Mouse (Mus musculus) MEL-GATA-1-ER (cell line): ENCODE measurements around the gene S100a14.
A peak's percentile ranks its signal among the peaks of the same experiment; 100 is the strongest.

Experiments
- DNase-seq: peaks from one replicate; pipeline ENCODE4 v3.0.0-alpha.2; 2012; ENCODE audit warnings: low read depth; ENCODE audit errors: extremely low read depth

The S100a14 gene

DNA sequence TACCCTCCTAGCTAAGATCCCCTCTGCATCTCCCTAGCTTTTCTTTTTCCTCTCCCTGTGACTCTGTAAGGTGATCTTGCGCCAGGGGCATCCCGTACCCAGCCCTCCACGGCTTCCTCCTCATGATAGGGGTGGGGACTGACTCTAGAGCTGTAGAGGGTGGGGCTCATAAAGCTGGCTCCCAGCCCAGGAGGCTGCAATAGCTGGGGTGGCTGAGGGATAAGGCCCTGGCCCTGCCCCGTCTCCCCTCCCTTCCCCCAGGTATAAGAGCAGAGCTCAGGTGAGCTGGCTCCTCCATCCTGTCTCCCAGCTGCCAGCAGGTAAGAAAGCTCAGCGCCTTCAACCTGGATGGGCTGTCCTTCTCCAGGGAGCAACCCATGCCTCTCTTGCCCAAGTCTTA is at the start of gene S100a14:
S100a14 (plus strand) TSS at position 277 of the 400 bp plus-strand sequence.
- peak; percentile 51 for DNase-seq

DNA sequence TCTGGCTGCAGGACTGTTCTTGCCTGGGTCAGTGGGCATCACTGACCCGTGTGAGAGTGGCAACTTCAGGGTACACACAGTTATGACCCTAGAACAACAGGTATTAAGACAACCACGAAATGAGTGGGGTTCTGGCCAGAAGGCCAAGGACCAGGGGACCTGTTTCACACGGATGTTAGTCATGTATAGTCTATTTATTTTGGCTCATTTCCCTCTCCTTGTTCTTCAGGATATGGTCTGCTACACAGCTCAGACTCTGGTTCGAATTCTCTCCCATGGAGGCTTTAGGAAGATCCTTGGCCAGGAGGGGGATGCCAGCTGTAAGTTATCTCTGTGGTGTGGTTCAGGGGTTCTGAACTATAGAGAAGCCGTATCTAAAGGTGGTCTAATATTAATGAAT is 39.7 kb upstream of the S100a14 start:
- no peak for DNase-seq

DNA sequence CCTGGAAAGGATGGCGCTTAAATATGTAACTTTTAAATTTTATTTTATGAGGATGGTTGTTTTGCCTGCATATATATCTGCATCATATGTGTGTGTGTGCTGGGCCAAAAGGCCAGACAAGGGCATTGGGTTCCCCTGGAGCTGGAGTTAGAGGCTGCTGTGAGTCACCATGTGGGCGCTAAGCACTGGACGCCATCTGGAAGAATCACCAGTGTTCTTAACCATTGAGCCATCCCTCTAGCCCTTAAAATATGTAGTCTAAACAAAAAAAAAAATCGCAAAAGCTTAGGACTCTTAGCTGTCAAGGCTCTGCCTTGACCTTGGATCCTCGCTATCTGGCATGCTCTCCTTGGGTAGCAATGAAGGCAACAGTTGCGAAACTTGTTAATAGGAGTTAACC is 38.1 kb upstream of the S100a14 start:
- DNase-seq = no peak

DNA sequence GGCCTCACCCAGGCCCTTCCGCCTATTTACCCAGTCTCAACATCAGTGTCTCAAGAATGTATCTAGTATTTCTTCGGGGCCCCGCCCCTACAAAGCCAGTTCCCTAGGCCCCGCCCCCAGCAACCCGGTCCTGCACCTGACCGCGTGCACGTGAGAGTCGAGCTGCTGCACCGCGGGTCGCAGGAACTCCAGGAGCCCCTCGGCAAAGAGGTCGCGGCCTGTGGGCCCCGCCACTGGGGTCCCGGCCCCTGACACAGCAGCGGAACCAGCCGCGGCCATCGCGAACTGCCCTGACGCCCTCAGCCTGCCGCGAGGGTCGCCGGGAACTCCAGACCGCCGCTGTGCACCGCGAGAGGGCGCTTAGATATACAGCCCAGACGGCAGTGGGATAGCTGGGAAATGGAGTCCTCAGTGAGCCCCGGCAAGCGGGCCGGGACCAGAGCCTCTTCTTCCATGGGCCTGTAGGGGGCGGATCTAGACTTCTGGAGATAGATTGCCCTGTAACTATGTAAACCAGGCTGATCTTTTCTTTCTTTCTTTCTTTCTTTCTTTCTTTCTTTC is 35.9 kb upstream of the S100a14 start, which contains the start of gene Snapin:
Snapin (minus strand) TSS at position 338 of the 561 bp plus-strand sequence.
- DNase-seq = peak; percentile 95

DNA sequence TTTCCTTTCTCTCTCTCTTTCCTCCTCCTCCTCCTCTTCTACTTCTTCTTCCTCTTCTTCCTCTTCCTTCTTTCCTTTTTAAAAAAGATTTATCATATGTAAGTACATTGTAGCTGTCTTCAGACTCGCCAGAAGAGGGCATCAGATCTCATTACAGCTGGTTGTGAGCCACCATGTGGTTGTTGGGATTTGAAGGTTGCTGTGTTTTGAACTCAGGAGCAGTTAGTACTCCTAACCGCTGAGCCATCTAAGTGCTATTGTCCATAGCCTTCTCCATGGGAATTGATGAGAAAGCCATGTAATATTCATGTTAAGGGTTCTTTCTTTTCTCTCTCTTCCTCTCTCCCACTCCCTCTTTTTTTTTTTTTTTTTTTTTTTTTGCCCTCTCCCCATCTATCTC is 35.3 kb upstream of the S100a14 start:
- DNase-seq = peak; percentile 81

DNA sequence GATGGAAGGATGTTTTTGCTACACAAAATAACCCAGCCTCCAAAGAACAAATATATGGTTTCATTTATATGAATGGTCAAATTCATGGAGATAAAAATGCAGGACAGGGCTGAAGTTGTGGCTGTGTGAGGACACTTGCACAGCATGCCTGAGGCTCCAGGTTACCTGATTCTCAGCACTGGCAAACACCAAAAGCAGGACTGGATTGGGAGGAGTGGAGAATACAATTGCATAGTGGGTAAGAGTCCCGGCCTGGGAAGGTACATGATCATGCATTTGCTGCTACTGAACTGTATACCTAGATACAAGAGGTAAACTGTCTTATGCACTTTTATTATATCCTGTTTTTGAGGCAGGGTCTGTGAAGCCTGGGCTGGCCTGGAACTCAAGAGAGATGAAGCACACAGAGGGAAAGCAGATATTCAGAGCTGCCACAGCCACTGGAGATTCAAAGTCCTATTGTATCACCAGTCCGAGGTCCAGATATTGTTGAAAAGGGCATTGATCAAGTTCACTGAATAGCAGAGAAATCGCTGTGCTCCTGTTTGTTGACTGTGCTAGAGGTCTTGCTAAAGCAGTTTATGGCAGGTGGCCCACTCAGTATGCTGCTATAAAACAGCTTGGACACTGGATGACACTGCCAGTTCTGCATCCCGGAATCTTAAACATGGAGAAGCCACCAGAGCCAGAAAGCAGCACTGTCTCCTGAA is 32.7 kb upstream of the S100a14 start:
- DNase-seq = no peak

DNA sequence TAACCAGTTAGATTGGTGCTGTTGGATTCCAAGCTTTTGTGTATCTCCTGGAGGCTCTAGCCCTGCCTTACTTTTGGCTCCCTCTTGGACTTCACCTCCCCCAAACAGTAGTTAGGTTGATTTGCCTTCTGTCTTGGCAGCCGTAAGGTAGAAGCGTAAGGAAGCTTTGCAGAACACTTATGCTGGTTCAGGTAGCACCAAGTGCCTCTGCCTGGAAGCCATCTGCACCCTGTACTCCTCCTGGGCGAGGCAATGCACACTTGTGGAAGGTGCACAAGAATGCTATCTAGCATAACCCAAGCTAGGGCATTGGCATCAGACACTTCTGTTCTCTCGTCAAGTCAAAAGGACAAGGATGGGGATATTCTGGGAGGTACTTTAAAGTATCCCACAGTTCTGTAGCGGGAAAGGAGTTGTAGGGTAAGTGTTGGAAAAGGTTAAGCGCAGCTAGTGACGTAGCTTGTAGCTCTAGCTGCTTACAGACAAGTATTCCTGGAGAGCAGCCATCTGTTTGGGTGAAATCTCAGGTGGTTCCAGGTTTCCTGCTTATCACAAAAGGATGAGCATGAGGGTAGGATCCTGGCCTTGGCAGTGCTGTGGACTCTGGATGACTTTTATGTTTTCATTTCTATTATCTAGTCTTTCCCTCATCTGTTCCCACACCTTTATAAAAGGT is 30.7 kb upstream of the S100a14 start:
- no peak for DNase-seq

DNA sequence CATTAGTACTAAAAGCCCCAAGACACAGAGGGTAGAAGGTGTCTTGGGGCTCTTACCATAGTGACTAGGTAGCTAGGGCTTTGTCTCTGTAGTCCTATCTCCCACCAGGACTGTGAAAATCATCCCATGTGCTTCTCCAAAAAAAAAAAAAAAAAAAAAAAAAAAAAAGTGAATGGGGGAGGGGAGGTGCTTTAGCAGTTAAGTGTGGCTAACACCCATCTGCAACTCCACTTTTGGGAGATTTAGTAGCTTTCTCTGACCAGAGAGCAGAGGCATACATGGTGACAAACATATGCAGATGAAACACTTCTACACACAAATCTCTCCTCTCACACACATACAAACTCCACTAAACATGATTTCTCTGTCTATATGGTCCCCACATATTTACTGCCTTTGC is 29.1 kb upstream of the S100a14 start:
- no peak for DNase-seq

DNA sequence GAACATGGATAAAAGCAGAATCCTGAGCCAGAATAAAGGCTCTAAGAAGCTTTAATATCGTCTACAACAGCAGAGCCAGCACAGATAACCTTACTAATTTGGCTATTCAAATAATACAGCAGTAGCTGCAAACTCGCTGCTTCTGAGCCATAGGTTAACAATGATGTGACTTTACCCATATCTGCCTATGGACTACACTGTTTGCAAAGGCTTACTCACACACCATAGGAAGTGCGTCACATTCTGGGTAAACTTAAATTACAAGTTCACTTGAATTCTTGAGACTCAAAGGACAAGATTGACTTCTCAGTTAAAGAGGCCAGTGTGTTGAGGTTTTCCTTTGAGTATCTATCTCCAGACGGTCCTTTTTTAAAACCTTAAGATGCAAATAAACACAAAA is 23.2 kb upstream of the S100a14 start:
- no peak for DNase-seq

DNA sequence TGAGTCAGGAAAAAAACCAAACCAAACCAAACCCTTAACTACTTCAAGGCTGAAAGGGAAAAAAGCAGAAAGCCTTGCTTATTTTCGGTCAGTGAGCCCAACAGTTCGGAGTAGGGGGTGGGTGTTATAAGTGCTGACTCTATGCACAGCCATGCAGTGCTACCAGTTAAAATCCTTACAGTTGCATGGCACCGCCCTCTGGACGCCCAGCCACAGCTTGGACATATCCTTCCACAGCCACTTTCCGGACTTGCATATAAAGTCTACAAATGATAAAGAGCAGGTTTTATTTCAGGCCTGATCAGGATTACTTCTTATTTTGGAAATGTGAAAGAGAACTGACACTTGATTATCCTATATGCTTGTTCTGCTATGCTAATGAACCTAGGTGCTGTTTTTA is 21.4 kb upstream of the S100a14 start:
- DNase-seq = no peak

DNA sequence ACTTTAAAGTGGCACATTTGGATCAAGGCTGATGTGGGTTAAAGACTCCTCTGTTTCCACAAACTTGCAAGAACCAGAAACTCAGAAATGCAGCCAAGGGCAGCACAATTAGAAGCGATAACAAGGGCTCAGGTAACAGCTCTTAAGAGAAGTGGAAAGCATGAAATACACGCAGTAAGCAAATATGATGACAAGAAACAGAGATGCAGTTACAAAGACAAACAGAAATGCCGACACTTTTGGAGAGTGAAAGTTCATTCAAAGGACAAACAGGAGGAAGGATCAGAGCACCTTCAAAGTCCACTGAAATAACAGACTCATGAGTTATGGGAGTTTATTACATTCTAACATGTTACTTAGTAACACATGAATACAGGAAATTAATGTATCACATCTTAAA is 20.3 kb upstream of the S100a14 start:
- DNase-seq = no peak

DNA sequence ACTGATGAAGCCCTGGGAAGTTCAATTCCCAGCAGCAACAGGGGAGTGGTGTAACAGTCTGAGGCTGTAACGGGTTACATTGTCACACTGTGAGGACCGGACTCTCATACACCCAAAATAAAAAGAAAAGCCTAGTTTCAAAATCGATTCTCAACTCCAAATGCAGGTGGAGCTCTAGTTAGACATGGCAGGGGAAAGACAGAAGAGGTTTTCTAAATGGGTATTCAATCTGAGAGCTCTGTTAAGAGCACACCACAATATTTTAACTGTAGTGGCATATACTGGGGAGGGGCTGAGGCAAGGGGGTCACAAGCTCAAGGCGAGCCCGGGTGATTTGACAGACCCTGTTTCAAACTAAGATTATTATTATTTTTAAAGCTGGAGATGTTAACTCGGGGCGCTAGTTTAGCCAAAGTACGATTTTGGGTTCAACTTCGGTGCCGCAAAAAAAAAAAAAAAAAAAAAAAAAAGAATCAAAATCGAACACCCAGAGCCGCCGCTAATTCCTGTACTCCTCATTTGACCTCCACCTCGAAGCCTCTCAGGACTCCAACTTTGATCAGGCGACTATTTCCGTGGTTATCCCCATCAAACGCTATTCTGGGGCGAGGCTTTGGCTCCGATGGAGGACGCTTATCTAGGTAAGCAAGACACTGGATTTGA is 18.2 kb upstream of the S100a14 start:
- DNase-seq = peak; percentile 36

DNA sequence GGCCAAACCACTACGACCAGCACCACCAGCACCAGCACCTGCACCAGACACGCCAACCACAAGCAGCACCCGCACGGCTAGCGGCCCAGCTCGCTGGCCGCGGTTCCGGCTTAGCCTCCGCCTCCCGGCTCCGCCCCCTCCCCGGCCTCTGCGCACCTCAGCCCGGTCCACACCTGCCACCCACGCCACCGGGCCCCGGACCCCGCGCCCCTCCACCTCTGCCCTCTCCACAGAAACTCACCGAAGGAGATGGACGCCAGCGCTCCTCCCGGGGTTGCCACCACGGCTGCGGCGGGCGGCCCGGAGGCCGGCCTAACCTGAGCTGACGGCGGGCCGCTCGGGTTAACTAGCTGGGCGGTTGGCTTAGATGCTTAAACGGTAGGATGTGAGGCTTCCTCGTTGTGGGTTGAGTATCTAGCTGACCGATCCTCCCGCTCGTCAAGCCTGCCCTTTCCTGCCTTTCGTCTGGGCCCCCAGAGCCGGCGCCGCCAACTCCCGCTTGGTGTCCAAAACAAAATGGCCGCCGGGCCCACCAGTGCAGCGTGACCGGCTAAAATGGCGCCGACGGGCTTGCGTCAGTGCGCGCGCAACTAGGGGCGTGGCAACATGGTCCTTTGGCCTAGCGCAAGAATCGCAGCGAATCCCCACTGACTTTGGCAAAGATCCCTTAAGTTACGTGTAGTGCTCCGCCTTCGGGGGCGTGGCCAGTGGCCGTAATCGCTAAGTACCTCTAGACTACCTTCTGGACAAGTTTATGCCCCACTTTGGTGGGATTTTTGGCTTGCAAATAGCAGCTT is 17.5 kb upstream of the S100a14 start, which contains the start of gene Chtop:
Chtop (minus strand) TSS at position 549 of the 797 bp plus-strand sequence.
- peak; percentile 97 for DNase-seq

DNA sequence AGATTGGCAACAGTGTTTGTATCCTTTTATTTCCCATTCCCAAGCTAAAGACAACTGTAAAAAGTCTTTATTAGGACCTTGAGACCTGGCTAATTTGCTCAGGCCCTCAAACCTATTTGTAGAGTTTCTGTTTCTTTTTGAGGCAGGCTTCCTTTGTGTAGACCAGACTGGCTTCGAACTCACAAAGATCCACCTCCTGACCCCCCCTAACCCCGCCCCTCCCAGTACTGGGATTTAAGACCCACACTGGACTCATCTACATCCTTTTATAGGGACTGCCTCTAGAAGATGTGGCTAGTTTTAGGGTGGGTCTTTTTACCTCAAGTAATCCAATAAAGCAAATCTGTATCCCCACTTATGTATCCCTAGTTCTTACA is 16.9 kb upstream of the S100a14 start:
- no peak for DNase-seq

DNA sequence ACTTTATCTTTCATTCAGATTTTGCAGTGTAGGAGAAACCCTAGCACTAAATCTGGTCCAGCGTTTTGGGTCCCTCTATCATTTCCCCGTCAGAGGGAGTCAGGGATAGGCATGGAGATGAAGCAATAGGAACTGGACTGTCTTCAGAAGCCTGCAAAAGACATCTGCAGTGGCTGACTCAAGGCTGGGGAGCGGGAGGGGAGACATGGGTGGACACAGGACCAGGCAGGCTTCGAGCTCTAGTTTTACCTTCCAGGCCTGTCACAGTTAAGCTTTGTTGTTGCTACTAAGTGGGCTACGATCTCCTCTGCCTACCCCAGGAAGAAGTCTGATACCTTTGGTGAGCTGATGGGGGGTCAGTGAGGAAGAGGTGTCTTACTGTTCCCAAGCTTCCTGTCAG is 14.4 kb upstream of the S100a14 start:
- DNase-seq = no peak

DNA sequence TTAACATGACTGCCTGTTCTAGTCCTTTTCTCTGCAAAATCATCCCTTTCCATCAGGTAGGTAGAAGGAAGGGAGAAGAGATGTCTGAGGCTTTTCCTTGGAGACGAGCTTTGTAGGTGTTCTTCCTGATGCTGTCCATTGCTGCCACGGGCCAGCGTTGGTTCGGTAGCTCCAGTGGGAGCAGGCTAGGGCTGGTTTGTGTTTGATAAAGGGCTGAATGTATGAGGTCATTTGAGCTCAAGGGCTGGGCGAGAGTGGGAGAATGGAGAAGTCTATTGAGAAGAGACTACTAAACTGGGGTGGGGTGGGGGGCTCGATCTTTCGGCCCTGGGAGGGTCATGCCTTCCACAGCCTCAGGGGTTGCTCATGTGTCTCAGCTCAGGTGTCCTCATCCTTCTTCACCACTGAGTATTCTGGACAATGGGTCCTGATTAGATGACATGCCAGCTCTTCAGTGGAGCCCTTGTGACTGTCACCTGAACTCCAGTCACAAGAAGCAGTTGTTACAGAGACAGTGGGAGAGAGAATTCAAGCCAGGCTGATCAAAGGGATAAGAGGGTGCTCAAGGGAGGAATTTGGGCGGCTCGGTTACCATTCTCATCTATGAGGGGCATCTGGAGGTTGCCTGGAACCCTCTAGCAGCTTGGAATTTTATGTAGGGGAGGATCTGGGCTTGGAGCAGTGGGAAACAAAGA is 13.6 kb upstream of the S100a14 start:
- DNase-seq = no peak

DNA sequence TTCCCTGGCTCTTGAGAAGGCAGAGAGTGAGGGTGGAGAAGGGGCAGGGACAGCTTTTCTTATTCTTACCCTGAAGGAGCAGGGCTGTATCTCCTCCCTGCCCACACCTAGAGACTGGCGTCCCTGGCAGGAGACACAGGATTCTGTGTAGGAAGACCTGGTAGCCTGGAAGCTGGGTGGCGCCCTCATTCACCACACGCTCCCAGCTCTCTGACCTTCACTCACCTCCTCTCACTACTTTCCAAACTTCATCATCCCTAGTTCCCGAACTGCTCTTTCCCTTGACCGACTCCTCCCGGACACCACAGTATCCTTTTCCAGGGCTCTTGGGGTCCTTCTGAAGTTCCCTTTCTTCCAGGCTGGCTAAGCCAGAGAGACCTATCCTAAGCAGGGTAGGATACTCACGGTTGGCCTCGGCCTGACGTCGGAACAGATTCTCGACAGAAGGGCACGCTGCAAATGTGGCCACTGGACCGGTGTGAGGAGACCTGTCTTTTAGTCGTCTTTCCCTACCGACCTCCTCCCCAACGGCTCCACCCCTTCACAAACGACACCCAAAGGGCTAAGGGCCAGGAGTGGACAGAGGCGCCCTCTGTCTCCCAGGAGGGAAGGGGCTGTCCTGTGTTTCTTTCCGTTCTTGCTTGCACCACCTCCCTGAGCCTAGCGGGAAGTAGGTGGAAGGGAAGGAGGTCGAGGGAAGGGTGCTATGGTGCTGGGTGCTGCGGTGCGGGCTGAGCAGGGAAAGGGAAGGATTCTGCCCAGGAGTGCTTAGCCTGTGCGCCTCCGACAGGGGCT is 12.7 kb upstream of the S100a14 start, which contains the start of the genes S100a1 and S100a13:
S100a1 (minus strand) TSS at position 597 of the 795 bp plus-strand sequence.
S100a13 (plus strand) TSS at position 640 of the 795 bp plus-strand sequence.
- DNase-seq = peak; percentile 31

DNA sequence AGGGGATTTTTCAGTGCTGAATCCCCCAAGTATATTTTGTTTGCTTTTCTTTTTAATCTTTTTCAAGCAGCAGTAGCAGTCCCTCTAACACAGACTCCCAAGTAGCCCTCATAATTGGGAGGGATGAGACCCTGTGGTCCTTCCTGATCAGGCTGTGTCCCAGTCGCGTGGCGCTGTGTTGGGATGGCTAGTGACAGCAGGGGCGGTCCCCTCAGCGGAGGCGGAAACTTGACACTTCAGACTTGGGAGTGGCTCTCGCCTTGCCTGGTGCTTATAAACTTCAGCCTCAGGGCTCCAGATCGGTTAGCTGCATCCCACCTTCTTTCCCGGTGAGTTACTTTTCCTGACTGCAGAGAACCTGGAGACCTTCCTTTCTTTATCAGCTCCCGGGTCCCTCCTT is 12.0 kb upstream of the S100a14 start:
- DNase-seq = peak; percentile 56

DNA sequence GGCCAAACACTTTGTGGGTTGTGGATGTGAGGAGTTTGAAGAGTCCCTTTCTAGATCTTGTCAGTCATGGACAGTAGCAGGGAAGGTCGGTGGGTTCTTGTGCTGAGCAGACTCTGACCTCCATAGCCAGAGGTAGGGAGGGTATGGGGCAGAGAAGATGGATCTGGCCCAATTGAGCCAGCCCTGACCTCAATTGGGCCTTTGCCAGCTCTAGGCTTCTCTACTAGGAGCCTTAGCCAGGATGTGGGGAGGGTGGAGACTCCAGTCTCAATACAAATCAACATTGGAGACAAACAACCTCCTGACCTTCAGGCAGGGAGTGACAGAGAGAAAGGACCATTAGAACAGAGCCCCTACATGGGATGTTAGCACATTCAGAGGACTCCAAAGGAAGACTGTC is 11.4 kb upstream of the S100a14 start:
- no peak for DNase-seq

DNA sequence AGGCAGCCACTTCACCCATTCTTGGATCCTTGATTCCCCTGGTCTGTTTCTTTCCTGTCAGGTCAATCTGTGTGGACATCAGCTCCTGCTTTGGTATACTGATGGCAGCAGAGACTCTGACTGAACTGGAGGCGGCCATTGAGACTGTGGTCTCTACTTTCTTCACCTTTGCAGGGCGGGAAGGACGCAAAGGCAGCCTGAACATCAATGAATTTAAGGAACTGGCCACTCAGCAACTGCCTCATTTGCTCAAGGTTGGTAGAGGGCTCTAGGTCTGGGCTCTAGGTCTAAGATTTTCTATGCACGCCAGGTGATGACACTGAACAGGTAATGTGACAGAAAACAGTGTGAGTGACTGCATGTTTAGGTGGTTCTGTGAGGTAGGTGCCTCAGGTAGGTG is 10.9 kb upstream of the S100a14 start:
- no peak for DNase-seq
